Mouse (Mus musculus): Measurements from ENCODE around the gene Actc1.

GRCm38 (mm10) chr2:114100834-114101233, 47.5 kb upstream of the Actc1 start:
- no peak for TF ChIP-seq CHD1 (IDR thresholded peaks at IDR 0.05; ENCODE audit: low read depth, low read length)
- no peak for TF ChIP-seq RCOR1 (conservative IDR thresholded peaks at IDR 0.05; ENCODE audit: low read depth, low read length)

All from CH12.LX (cell line).